Mouse (Mus musculus) megakaryocyte-erythroid progenitor cell, adult 5-6 weeks (primary cell): ENCODE results near the gene Olfr550. TPM values are rescaled to one million over a fixed set of nuclear protein-coding genes. Genes with fewer than 3 reads are reported as not detected.
"Not testable (repeated sequence)": the region's sequence is repeated elsewhere in the genome, so short reads cannot be mapped to it uniquely, and the experiment has no call there.

Source experiments
- ATAC-seq: replicated peaks from 2 replicates; pipeline ENCODE4 v1.8.0; 2016; ENCODE audit warnings: mild to moderate bottlenecking, inconsistent platforms; ENCODE audit not compliant: severe bottlenecking, poor library complexity, low FRiP score, low TSS enrichment
- total RNA-seq, 2 experiments: library from RNA; stranded (forward) in 1 of 2; stranded (reverse) in 1 of 2; fragments of 200-1000, 215-1000 nt in 1 of 2; fragments of >200 nt in 1 of 2; fragmentation: Nextera tagmentation in 1 of 2; gene quantifications; 2 replicates each; pipeline ENCODE4 v1.2.3; 2014 to 2017

The Olfr550 gene
- total RNA-seq (2014; fragmentation: Nextera tagmentation) (not detected in 2 replicates), total RNA-seq (2017) (0.04 TPM in 1 of 2 replicates, not detected in the other)

- no peak for ATAC-seq
Observed at GRCm38 (mm10) chr7:102571142-102571541, at the start of gene Olfr550. Gene Olfr550, plus strand, starts transcription at chr7:102571442.

GRCm38 (mm10) chr7:102529052-102529451, 42.2 kb upstream of the Olfr550 start:
- no peak for ATAC-seq

- ATAC-seq, result no peak
Observed at GRCm38 (mm10) chr7:102534449-102534848, 36.8 kb upstream of the Olfr550 start, which contains the start of gene Olfr547. Gene Olfr547, plus strand, starts transcription at chr7:102534749.

GRCm38 (mm10) chr7:102540596-102540995, 30.6 kb upstream of the Olfr550 start, which contains the start of gene Olfr548-ps1:
Gene Olfr548-ps1, plus strand, starts transcription at chr7:102540896.
- no peak for ATAC-seq

DNA sequence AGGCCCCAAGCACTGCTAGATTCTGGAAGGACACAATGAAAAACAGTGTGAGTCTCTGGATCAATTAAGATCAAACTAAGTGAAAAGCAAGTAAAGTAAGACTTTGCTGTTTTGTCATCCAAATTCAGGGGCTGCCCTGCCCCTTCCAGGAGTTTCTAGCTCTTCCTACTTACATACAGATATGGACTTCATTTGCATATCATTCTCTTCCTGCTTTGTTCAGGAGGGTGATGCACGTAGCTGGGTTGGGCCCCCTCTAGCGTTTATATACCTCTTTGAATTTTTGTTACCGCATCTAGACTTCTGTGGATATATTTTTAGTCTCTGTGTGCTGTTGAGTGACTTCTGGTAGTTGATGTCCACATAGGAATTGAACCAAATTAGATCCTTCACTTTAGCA, 30.0 kb upstream of the Olfr550 start:
- peak; percentile 95 for ATAC-seq

GRCm38 (mm10) chr7:102549570-102549969, 21.7 kb upstream of the Olfr550 start, which contains the start of gene Olfr549:
Gene Olfr549, plus strand, starts transcription at chr7:102549870.
- ATAC-seq, result no peak

DNA sequence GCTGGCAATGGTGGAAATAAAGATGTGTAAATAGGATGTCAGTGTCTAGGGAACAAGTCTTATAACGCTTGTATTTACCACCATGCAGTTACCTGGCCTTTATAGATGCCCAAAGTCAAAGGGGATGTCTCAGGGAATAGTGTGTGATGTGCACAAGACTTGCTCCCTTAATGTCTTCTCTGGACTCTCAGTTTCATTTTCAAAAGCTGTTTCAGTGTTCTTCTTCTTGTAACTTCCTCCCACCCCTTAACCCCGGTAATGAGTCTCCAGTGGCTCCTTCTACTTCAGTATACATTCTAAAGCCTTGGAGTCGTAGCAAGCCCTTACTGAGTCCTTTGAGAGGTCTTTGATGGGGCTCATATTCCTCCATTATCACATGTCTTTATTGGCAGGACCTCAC, 18.0 kb upstream of the Olfr550 start:
- ATAC-seq, result no peak

GRCm38 (mm10) chr7:102564999-102565997, 5.9 kb upstream of the Olfr550 start, which contains the start of gene Trim21:
Gene Trim21, minus strand, starts transcription at chr7:102565486.
- ATAC-seq, result peak; percentile 100

- peak; percentile 54 for ATAC-seq
Observed at GRCm38 (mm10) chr7:102566219-102566618, 5.0 kb upstream of the Olfr550 start.

GRCm38 (mm10) chr7:102573174-102573830, 2.1 kb downstream of the Olfr550 start:
- ATAC-seq, result no peak

DNA sequence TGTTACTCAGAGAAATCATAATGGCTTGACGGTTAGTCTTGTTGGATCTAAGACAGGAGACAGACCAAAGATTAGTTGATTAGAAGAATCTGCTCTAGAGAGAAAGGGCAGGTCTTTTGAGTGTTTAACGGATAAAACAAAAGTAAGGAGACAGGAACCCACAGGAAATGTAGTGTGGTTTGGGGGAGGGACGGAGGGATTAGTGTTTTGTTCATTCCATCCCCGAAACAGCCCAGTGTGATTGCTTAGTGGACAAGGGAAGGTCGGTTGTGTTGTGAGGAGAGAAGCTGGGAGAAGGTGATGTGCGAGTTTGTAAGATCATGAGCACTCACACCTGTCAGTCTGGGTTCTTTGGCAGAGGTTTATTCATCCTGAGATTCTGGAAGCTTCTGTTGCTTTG, 4.8 kb downstream of the Olfr550 start:
- 0 out of 2 replicates have a peak, but pooled peaks have one; percentile 34 for ATAC-seq

GRCm38 (mm10) chr7:102591786-102592185, 20.5 kb downstream of the Olfr550 start, which contains the start of gene Olfr551:
Gene Olfr551, minus strand, starts transcription at chr7:102591886.
- no peak for ATAC-seq

DNA sequence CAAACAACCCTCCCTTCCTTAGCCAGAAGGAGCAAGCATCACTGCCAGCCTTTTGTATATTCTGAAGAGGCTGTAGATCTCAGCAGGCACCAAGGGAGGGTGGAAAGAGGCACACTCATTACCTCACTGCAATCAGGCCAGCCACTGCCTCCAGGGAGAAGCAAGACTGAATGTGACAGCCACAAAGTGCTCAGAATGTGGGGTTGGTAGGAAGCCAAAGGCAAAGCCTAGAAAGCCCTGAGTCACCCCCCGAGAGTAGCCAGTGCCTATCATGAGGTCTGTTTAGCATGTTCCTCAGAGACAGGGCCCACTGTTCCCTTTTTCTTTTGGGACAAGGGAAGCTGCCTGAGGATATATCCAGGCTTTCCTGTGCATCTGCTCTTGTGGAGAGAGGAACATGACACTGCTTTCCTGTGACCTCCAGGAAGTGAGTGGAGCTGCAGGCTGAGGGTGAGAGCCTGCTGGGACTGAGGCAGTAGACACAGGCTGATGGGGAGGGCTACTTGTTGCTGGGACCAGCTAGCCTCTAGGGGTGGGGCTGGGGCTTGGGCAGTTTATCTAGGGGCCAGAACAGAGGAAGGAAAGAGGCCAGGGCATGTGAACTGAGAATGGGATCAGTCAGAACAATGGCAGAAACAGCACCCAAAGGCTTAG, 26.3 kb downstream of the Olfr550 start, which contains the start of gene Olfr552:
TSS of gene Olfr552 (plus strand) at position 393 of the 654 bp plus-strand sequence.
- ATAC-seq, result peak; percentile 68

DNA sequence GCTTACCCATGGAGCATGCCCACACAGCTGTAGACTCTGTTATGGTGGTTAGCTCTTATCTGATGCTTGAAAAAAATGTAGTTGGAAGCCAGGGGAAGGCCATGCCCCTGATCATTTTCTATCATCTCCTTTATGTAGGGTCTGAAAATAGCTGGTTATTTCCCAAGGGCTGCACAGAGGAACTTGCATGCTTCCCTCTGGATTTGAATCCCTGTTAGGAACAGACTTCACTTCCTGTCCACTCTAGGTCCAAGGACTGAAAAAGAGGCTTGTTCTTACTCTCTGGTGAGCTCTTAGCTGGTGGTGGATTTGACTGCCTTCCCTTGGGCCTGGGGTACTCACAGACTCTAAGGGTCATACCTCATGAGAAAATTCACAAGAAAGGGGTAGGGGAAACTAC, 46.9 kb downstream of the Olfr550 start, which contains the start of gene Olfr553:
TSS of gene Olfr553 (minus strand) at position 101 of the 400 bp plus-strand sequence.
- ATAC-seq, result no peak

- no peak; the same call in 1 of the 2 replicates for ATAC-seq
Observed at GRCm38 (mm10) chr7:102619608-102620007, 48.4 kb downstream of the Olfr550 start.

GRCm38 (mm10) chr7:102620368-102620767, 49.1 kb downstream of the Olfr550 start:
- not testable (repeated sequence) for ATAC-seq
